Mouse (Mus musculus) right cerebral cortex, adult 18-20 months (tissue): Measurements from ENCODE around the gene Cbfa2t2.
"Not testable (repeated sequence)": the region's sequence is repeated elsewhere in the genome, so short reads cannot be mapped to it uniquely, and the experiment has no call there.

Source experiments
- DNase-seq: peaks from one replicate; pipeline ENCODE4 v3.0.0; 2022; ENCODE audit warnings: mixed read lengths

Gene Cbfa2t2

GRCm38 (mm10) chr2:154474251-154475061, 38.2 kb downstream of the Cbfa2t2 start:
- peak; percentile 7 for DNase-seq

DNA sequence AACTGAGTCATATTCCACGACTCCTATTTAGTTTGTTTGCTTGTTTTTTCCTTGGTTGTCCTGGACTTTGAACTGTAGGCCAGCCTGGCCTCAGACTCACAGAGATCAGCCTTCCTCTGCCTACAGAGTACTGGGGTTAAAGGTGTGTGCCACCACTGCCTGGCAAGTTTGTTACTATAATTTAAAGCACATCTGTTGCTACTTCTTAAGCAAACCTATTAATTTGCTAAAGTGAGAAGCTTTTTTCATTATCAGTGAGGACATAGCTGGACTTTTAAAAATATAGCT, 38.7 kb downstream of the Cbfa2t2 start:
- DNase-seq, result no peak

GRCm38 (mm10) chr2:154475861-154476260, 39.6 kb downstream of the Cbfa2t2 start:
- DNase-seq, result no peak

DNA sequence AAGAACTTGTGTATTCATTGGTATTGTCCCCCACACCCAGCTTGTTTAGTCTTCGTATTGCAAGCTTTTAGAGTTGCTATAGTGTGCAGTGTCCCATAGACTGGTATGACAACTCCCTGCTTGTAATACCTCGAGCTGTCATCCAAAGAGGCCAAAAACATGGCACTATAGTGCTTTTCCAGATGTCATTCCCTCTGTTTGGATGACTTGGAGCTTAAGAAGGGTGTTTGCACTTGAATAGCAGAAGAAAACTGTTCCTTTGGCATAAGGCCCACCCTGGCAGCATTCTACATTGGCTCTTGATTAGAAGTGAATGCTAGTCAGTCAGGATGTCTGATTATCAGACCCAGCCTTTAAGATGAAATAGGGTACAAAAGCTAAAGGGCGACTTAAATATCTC, 40.7 kb downstream of the Cbfa2t2 start:
- DNase-seq, result peak; percentile 17

- DNase-seq, result no peak
Observed at GRCm38 (mm10) chr2:154491788-154492187, 55.5 kb downstream of the Cbfa2t2 start.

DNA sequence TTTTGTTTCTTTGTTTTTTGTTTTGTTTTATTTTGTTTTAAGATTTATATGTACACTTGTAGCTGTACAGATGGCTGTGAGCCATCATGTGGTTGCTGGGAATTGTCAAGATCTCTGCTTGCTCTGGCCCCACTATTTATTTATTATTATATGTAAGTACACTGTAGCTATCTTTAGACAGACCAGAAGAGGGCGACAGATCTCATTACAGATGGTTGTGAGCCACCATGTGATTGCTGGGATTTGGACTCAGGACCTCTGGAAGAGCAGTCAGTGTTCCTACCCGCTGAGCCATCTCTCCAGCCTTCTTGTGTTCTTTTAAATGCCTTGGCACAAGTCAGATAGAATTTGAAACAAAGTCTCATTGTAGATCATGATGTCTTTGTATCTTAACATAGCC, 57.3 kb downstream of the Cbfa2t2 start:
- not testable (repeated sequence) for DNase-seq

DNA sequence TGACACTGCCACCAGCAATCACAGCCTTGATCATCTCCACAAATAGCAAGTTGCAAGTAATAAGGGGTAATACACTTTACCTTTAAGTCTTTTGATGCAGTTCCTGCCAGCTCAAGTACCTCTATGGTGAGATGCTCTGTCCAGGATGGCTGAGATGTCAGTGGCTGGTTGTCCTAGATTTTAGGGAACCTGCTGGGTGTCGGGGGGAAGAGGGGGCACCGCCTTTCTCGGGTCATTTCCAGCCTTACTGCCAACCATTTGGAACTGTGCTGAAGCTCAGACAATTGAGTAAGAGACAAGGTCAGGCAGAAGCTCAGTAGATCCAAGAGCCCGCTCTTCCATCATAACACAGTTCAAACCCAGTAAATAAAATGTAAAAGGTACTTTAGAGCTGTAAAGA, 58.7 kb downstream of the Cbfa2t2 start:
- DNase-seq, result no peak

GRCm38 (mm10) chr2:154498571-154498970, 62.3 kb downstream of the Cbfa2t2 start:
- no peak for DNase-seq

DNA sequence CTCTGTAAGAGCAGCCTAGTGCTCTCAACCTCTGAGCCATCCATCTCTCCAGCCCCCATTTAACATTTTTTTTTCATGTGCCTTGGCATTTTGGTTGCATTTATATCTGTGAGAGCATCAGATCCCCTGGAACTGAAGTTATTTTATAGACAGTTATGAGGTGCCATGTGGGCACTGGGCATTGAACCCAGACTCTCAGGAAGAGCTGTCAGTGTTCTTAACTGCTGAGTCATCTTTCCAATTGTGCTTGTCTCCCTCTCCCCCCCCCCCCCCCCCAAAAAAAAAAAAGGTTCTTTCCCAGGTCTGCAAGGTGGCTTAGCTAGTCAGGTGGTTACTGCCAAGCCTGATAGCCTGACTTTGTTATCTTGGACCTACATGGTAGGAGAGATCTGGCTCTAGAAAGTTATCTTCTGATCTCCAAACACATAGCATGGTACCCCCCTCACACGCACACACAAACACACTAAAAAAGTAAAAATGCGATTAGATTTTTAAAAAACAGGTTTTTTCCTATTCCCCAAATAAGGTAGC, 63.5 kb downstream of the Cbfa2t2 start:
- no peak for DNase-seq

DNA sequence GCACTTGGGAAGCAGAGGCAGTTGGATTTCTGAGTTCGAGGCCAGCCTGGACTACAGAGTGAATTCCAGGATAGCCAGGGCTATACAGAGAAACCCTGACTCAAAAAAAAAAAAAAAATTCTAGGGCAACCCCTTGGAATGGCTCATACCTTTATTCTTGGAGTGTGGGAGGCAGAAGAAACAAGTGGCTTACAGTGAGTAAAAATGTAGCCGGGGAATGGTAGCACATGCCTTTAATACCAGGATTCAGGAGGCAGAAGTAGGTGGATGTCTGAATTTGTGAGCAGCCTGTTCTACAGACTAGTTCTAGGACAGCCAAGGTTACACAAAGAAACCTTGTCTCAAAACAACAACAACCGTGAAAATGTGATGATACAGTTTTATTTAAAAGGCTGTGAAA, 64.5 kb downstream of the Cbfa2t2 start:
- peak; percentile 25 for DNase-seq

DNA sequence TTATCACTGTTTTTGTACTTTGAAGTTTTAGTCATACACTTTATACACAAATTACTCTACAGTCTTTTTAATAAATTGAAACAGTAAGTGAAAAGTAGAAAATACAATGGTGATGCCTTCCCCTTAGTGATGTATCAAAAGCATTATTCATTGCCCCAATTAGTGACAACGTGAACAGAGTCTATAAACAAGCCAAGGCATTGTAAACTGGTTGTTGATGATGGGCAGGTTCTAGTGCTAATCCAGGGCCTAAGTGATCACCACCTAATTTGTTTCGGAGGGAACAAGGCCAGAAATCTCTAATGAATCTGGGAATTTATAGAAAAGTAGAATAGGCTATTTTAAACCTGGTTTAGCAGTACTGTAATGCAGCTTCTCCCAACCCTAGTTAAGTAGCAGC, 70.8 kb downstream of the Cbfa2t2 start:
- no peak for DNase-seq

DNA sequence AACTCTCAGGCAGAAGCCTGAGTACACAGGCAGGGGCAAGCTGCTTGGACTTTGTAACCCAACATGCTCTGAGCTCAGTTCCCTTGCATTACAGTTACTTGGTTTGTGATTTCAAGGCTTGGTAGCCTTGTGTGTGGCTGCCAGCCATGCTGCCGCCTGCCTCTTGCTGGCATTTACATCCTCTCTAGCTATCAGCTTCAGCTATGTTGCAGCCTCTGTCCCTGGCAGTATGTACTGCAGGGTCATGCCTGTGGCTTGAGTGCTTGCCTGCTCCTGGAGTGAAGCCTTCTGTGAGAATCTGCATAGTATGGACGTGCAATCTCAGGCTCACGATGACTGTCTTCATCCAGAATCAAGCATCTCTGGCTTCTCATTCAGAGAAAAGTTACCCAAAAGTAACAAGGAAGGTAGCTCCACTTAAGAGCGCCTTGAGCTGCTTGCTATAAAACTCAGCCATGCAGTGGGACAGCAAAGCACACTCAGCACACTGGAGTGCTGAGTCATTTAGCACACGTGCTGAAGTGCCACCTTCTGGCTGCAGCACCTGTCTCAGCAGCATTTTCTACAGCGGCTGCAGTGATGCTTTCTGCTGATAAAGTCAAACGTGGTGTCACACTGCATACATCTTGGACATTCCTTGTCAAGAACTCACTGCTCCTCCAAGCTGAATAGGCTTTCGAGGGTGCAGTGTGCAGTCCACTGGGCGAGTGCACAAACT, 71.4 kb downstream of the Cbfa2t2 start:
- DNase-seq, result peak; percentile 61

GRCm38 (mm10) chr2:154508450-154508849, 72.2 kb downstream of the Cbfa2t2 start:
- DNase-seq, result no peak

- DNase-seq, result no peak
Observed at GRCm38 (mm10) chr2:154510141-154510540, 73.9 kb downstream of the Cbfa2t2 start.

DNA sequence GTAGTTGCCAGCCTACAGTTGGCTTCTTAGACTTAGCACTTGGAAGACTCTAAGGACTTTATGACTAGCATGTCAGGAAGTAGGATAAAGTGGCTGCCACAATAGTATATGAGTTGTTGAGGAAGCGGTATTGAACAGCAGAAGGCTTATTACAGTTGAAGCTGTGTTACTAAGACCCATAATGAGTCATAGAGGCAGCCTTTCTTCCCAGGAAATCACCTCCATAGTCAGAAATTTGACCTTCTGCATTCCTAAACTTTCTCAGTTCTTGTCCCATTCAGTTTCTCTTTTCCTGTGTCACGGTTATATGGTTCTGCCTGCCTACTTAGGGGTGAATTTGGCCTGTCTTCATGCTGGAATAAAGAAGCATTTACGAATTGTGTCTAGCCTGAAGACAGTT, 80.7 kb downstream of the Cbfa2t2 start:
- DNase-seq, result no peak

GRCm38 (mm10) chr2:154517424-154517823, 81.1 kb downstream of the Cbfa2t2 start:
- no peak for DNase-seq

- DNase-seq, result no peak
Observed at GRCm38 (mm10) chr2:154521449-154521848, 85.2 kb downstream of the Cbfa2t2 start.

GRCm38 (mm10) chr2:154522334-154522733, 86.1 kb downstream of the Cbfa2t2 start:
- DNase-seq, result no peak

- peak; percentile 73 for DNase-seq
Observed at GRCm38 (mm10) chr2:154525285-154525684, 89.0 kb downstream of the Cbfa2t2 start.

GRCm38 (mm10) chr2:154526531-154526930, 90.2 kb downstream of the Cbfa2t2 start:
- DNase-seq, result no peak

- DNase-seq, result no peak
Observed at GRCm38 (mm10) chr2:154532888-154533287, 96.6 kb downstream of the Cbfa2t2 start.

- no peak for DNase-seq
Observed at GRCm38 (mm10) chr2:154534704-154535270, 98.5 kb downstream of the Cbfa2t2 start.

GRCm38 (mm10) chr2:154538310-154538709, 102.0 kb downstream of the Cbfa2t2 start:
- DNase-seq, result peak; percentile 80

GRCm38 (mm10) chr2:154538710-154539109, 102.4 kb downstream of the Cbfa2t2 start:
- no peak for DNase-seq
